Mouse (Mus musculus): ENCODE results near the gene Klhl3. TPM values are rescaled to one million over a fixed set of nuclear protein-coding genes. Genes with fewer than 3 reads are reported as not detected.
"Not testable (repeated sequence)": the region's sequence is repeated elsewhere in the genome, so short reads cannot be mapped to it uniquely, and the experiment has no call there.

Gene Klhl3
- polyA plus RNA-seq, 1 experiment: 0.79 TPM

DNA sequence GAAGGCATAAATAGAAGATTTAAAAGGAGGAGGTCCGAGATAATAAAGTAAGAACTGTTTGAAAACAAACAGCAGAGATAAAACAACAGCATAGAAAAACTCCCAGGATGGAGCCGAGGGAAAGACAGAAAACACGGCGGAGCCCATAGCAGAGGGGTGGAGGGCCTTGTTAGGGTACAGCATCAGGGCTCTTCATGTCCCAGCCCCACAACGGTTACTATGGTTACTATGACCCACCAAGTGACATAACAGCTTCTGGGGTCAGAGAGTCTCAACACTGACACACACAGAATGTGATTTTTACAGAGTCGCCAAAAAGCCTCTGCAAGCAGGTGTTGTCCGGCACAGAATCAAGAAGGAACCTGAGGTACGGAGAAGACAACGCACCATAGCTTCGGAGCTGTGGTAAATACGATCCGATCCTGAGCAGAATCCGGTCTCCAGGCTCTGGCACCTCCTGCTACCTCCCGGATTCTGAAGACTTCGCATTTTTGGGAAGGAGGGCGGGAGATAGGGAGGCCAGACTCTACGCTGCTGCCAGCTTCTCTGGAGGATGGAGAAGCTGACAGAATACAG lies 35.0 kb upstream of the Klhl3 start:
- peak overlapping the region; percentile 48 for H3K4me3 ChIP-seq (ENCODE audit: insufficient read depth, low read length)
- H3K27ac ChIP-seq (ENCODE audit: insufficient read depth, low read depth, low read length): no peak overlapping the region
- no peak for TF ChIP-seq CTCF (IDR thresholded peaks at IDR 0.05; ENCODE audit: low read depth, low read length)
- no peak for TF ChIP-seq POLR2A (IDR thresholded peaks at IDR 0.05; ENCODE audit: borderline replicate concordance, low read depth, low read length)
- H3K4me1 ChIP-seq (ENCODE audit: control insufficient read depth, insufficient read depth, low read length): no peaks in the 10 kb centered on the region

GRCm38 (mm10) chr13:58147760-58148159 lies 34.4 kb upstream of the Klhl3 start:
- H3K4me1 ChIP-seq (ENCODE audit: control insufficient read depth, insufficient read depth, low read length): no peaks in the 10 kb centered on the region
- no peak overlapping the region for H3K4me3 ChIP-seq (ENCODE audit: insufficient read depth, low read length)
- H3K27ac ChIP-seq (ENCODE audit: insufficient read depth, low read depth, low read length): no peak overlapping the region
- TF ChIP-seq CTCF (IDR thresholded peaks at IDR 0.05; ENCODE audit: low read depth, low read length): no peak
- TF ChIP-seq POLR2A (IDR thresholded peaks at IDR 0.05; ENCODE audit: borderline replicate concordance, low read depth, low read length): no peak

GRCm38 (mm10) chr13:58146603-58147002 lies 33.2 kb upstream of the Klhl3 start:
- not testable (repeated sequence) for H3K4me1 ChIP-seq (ENCODE audit: control insufficient read depth, insufficient read depth, low read length); H3K4me3 ChIP-seq (ENCODE audit: insufficient read depth, low read length); H3K27ac ChIP-seq (ENCODE audit: insufficient read depth, low read depth, low read length)

GRCm38 (mm10) chr13:58131692-58132091 lies 18.3 kb upstream of the Klhl3 start:
- H3K27ac ChIP-seq (ENCODE audit: insufficient read depth, low read depth, low read length): no peak overlapping the region
- H3K4me1 ChIP-seq (ENCODE audit: control insufficient read depth, insufficient read depth, low read length): peaks cover 6% of the 10 kb centered on the region
- TF ChIP-seq POLR2A (IDR thresholded peaks at IDR 0.05; ENCODE audit: borderline replicate concordance, low read depth, low read length): no peak
- no peak overlapping the region for H3K4me3 ChIP-seq (ENCODE audit: insufficient read depth, low read length)

GRCm38 (mm10) chr13:58129687-58130246 lies 16.4 kb upstream of the Klhl3 start:
- TF ChIP-seq CTCF (IDR thresholded peaks at IDR 0.05; ENCODE audit: low read depth, low read length) (no peak), POLR2A (IDR thresholded peaks at IDR 0.05; ENCODE audit: borderline replicate concordance, low read depth, low read length) (no peak)
- H3K4me1 ChIP-seq (ENCODE audit: control insufficient read depth, insufficient read depth, low read length): peaks cover 11% of the 10 kb centered on the region
- peak overlapping the region; percentile 92 for H3K27ac ChIP-seq (ENCODE audit: insufficient read depth, low read depth, low read length)
- peak overlapping the region; percentile 80 for H3K4me3 ChIP-seq (ENCODE audit: insufficient read depth, low read length)

GRCm38 (mm10) chr13:58128768-58129671 lies 15.6 kb upstream of the Klhl3 start:
- H3K4me1 ChIP-seq (ENCODE audit: control insufficient read depth, insufficient read depth, low read length): peaks cover 18% of the 10 kb centered on the region
- TF ChIP-seq POLR2A (IDR thresholded peaks at IDR 0.05; ENCODE audit: borderline replicate concordance, low read depth, low read length): no peak
- TF ChIP-seq CTCF (IDR thresholded peaks at IDR 0.05; ENCODE audit: low read depth, low read length): no peak
- peak overlapping the region; percentile 92 for H3K27ac ChIP-seq (ENCODE audit: insufficient read depth, low read depth, low read length)
- H3K4me3 ChIP-seq (ENCODE audit: insufficient read depth, low read length): peak overlapping the region; percentile 80

DNA sequence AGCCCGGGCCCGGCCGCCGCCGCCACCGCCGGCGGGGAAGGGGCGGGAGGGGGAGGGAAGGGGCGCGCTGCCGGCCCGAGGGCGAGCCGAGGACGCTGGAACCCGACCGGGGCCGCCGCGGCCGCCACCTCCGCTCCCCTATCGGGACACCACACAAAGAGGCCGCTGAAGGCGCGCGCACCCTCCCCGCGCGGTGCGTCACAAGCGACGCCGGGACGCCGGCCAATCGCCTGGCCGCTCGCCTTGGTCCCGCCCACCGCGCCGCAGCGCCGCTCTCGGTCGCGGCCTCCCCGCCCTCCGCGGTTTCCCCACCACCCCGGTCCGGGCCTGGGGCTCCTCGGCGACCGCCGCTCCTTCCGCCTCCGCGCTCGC lies 15.0 kb upstream of the Klhl3 start, which contains the start of gene Hnrnpa0:
TSS of gene Hnrnpa0 (minus strand) at position 161 of the 372 bp plus-strand sequence.
- Histone ChIP-seq H3K4me1 (ENCODE audit: control insufficient read depth, insufficient read depth, low read length) (peaks cover 20% of the 10 kb centered on the region), H3K4me3 (ENCODE audit: insufficient read depth, low read length) (peak within 1 kb of the TSS; percentile 80), H3K27ac (ENCODE audit: insufficient read depth, low read depth, low read length) (peak within 1 kb of the TSS; percentile 92)
- TF ChIP-seq POLR2A (IDR thresholded peaks at IDR 0.05; ENCODE audit: borderline replicate concordance, low read depth, low read length): no peak
- TF ChIP-seq CTCF (IDR thresholded peaks at IDR 0.05; ENCODE audit: low read depth, low read length): no peak

- Histone ChIP-seq H3K27ac (ENCODE audit: insufficient read depth, low read depth, low read length) (peak overlapping the region; percentile 67), H3K4me3 (ENCODE audit: insufficient read depth, low read length) (peak overlapping the region; percentile 77), H3K4me1 (ENCODE audit: control insufficient read depth, insufficient read depth, low read length) (peaks cover 20% of the 10 kb centered on the region)
- TF ChIP-seq CTCF (IDR thresholded peaks at IDR 0.05; ENCODE audit: low read depth, low read length): no peak
- no peak for TF ChIP-seq POLR2A (IDR thresholded peaks at IDR 0.05; ENCODE audit: borderline replicate concordance, low read depth, low read length)
Observed at GRCm38 (mm10) chr13:58127766-58128361, 14.5 kb upstream of the Klhl3 start.

GRCm38 (mm10) chr13:58126862-58127765 lies 13.7 kb upstream of the Klhl3 start:
- H3K4me1 ChIP-seq (ENCODE audit: control insufficient read depth, insufficient read depth, low read length): peaks cover 20% of the 10 kb centered on the region
- peak overlapping the region; percentile 67 for H3K27ac ChIP-seq (ENCODE audit: insufficient read depth, low read depth, low read length)
- H3K4me3 ChIP-seq (ENCODE audit: insufficient read depth, low read length): peak overlapping the region; percentile 77
- TF ChIP-seq POLR2A (IDR thresholded peaks at IDR 0.05; ENCODE audit: borderline replicate concordance, low read depth, low read length) (no peak), CTCF (IDR thresholded peaks at IDR 0.05; ENCODE audit: low read depth, low read length) (no peak)

All from bone marrow macrophage, adult 2 months (primary cell).